Mouse (Mus musculus): ENCODE results near the gene Tmem87b. TPM values are rescaled to one million over a fixed set of nuclear protein-coding genes. Genes with fewer than 3 reads are reported as not detected.

Tmem87b gene
- polyA plus RNA-seq, 1 experiment from 2014 or later, result 35.1 TPM

DNA sequence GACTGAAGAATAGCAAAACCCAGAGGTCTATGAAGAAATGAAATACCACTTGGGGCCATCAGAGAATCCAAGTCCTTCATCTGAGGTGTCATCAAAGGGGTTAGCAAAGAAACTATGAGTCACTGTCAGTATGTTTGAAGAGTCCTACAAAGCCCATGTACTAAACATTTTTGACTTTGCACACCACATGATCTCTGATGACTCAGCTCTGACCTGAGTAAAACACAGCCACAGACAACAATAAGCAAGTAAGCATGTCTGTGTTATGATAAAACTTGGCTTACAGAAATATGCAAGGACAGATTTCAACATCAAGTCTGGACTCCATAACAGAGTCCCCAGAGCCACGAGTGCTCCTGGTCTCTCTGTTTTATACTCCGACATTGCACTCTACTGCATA, 15.1 kb downstream of the Tmem87b start:
- ATAC-seq, result no peak
- WGBS, result 87% methylated on average over 2 of the region's 2 CpGs

GRCm38 (mm10) chr2:128833435-128833834, 15.5 kb downstream of the Tmem87b start:
- Histone ChIP-seq H3K36me3 (ENCODE audit: control insufficient read depth, insufficient read depth, low read length) (peaks cover 50% of the 10 kb centered on the region), H3K9me3 (ENCODE audit: control insufficient read depth, low read length) (no peaks in the 10 kb centered on the region), H3K4me1 (ENCODE audit: control insufficient read depth, insufficient read depth, low read depth, low read length) (no peaks in the 10 kb centered on the region), H3K27ac (ENCODE audit: low read depth, low read length) (no peak overlapping the region), H3K9ac (ENCODE audit: low read depth, low read length) (no peak overlapping the region), H3K4me2 (ENCODE audit: low read length) (no peak overlapping the region), H3K27me3 (replicated peaks; ENCODE audit: control insufficient read depth, insufficient read depth, low read length) (no peaks in the 10 kb centered on the region), H3K4me3 (ENCODE audit: low read length) (no peak overlapping the region)
- 95% methylated on average over 2 of the region's 2 CpGs for WGBS
- ATAC-seq, result no peak

More for the DNA sequence above, 15.1 kb downstream of the Tmem87b start:
- H3K4me3 ChIP-seq (ENCODE audit: low read length), result no peak overlapping the region
- peaks cover 50% of the 10 kb centered on the region for H3K36me3 ChIP-seq (ENCODE audit: control insufficient read depth, insufficient read depth, low read length)
- no peak overlapping the region for H3K9ac ChIP-seq (ENCODE audit: low read depth, low read length)
- no peaks in the 10 kb centered on the region for H3K27me3 ChIP-seq (replicated peaks; ENCODE audit: control insufficient read depth, insufficient read depth, low read length)
- no peaks in the 10 kb centered on the region for H3K4me1 ChIP-seq (ENCODE audit: control insufficient read depth, insufficient read depth, low read depth, low read length)
- H3K9me3 ChIP-seq (ENCODE audit: control insufficient read depth, low read length), result no peaks in the 10 kb centered on the region
- H3K4me2 ChIP-seq (ENCODE audit: low read length), result no peak overlapping the region
- no peak overlapping the region for H3K27ac ChIP-seq (ENCODE audit: low read depth, low read length)

DNA sequence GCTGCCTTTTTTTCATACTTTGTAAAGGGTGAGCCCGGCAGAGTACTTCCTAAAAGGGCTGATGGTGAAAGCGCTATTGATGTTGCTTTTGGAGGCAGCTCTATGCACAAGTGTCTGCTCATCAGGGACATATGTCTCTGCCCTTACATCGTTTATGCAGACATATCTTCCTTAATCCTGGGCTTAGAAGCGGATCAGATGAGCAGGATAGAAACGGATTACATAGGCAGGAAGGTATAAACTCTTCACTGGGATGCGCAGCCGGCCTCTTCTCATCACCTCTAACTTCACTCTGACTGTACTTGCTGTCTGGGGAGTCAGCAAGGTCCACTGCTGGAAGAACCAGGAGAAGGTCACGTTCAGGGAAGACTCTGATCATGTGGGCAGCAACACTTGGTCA, 19.6 kb downstream of the Tmem87b start:
- Histone ChIP-seq H3K36me3 (ENCODE audit: control insufficient read depth, insufficient read depth, low read length) (peaks cover 40% of the 10 kb centered on the region), H3K4me2 (ENCODE audit: low read length) (no peak overlapping the region), H3K4me1 (ENCODE audit: control insufficient read depth, insufficient read depth, low read depth, low read length) (no peaks in the 10 kb centered on the region), H3K27me3 (replicated peaks; ENCODE audit: control insufficient read depth, insufficient read depth, low read length) (no peaks in the 10 kb centered on the region), H3K4me3 (ENCODE audit: low read length) (no peak overlapping the region), H3K9me3 (ENCODE audit: control insufficient read depth, low read length) (no peaks in the 10 kb centered on the region), H3K27ac (ENCODE audit: low read depth, low read length) (no peak overlapping the region), H3K9ac (ENCODE audit: low read depth, low read length) (no peak overlapping the region)
- 95% methylated on average over 8 of the region's 8 CpGs for WGBS
- ATAC-seq, result no peak

- WGBS, result 93% methylated on average over 3 of the region's 3 CpGs
- peaks cover 36% of the 10 kb centered on the region for H3K36me3 ChIP-seq (ENCODE audit: control insufficient read depth, insufficient read depth, low read length)
Measured at GRCm38 (mm10) chr2:128838611-128839010, 20.7 kb downstream of the Tmem87b start.

DNA sequence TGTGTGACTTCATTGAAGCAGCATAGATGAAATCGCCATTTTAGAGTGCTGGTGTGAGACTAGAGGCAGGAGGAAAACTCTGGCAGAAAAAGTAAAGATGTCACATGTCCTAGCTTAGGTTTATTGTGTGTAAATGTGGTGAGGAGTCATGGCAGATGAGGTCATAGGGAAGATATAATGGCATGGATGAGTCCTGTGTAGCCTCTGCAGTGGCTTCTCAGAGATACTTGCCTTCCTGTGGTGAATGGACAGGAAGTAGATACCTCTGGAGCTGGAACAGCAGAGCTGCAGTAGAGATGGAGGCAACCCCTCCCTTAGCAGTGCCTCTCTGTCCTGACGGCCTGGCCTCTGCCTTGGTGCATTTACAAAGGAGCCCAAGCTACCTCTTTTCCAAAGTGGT, 21.6 kb downstream of the Tmem87b start:
- Histone ChIP-seq H3K36me3 (ENCODE audit: control insufficient read depth, insufficient read depth, low read length) (peaks cover 28% of the 10 kb centered on the region), H3K4me2 (ENCODE audit: low read length) (no peak overlapping the region), H3K4me3 (ENCODE audit: low read length) (no peak overlapping the region), H3K9me3 (ENCODE audit: control insufficient read depth, low read length) (no peaks in the 10 kb centered on the region), H3K9ac (ENCODE audit: low read depth, low read length) (no peak overlapping the region), H3K4me1 (ENCODE audit: control insufficient read depth, insufficient read depth, low read depth, low read length) (no peaks in the 10 kb centered on the region), H3K27ac (ENCODE audit: low read depth, low read length) (no peak overlapping the region), H3K27me3 (replicated peaks; ENCODE audit: control insufficient read depth, insufficient read depth, low read length) (no peaks in the 10 kb centered on the region)
- ATAC-seq, result no peak
- WGBS, result 92% methylated on average over 2 of the region's 2 CpGs

More at GRCm38 (mm10) chr2:128838611-128839010, 20.7 kb downstream of the Tmem87b start:
- Histone ChIP-seq H3K4me3 (ENCODE audit: low read length) (no peak overlapping the region), H3K4me1 (ENCODE audit: control insufficient read depth, insufficient read depth, low read depth, low read length) (no peaks in the 10 kb centered on the region), H3K9me3 (ENCODE audit: control insufficient read depth, low read length) (no peaks in the 10 kb centered on the region), H3K27ac (ENCODE audit: low read depth, low read length) (no peak overlapping the region), H3K4me2 (ENCODE audit: low read length) (no peak overlapping the region), H3K27me3 (replicated peaks; ENCODE audit: control insufficient read depth, insufficient read depth, low read length) (no peaks in the 10 kb centered on the region), H3K9ac (ENCODE audit: low read depth, low read length) (no peak overlapping the region)
- no peak for ATAC-seq

GRCm38 (mm10) chr2:128842437-128842836, 24.5 kb downstream of the Tmem87b start:
- H3K9ac ChIP-seq (ENCODE audit: low read depth, low read length), result no peak overlapping the region
- no peak overlapping the region for H3K4me3 ChIP-seq (ENCODE audit: low read length)
- no peaks in the 10 kb centered on the region for H3K4me1 ChIP-seq (ENCODE audit: control insufficient read depth, insufficient read depth, low read depth, low read length)
- WGBS, result 91% methylated on average over 8 of the region's 8 CpGs
- no peak for ATAC-seq
- H3K27ac ChIP-seq (ENCODE audit: low read depth, low read length), result no peak overlapping the region
- H3K27me3 ChIP-seq (replicated peaks; ENCODE audit: control insufficient read depth, insufficient read depth, low read length), result no peaks in the 10 kb centered on the region
- no peak overlapping the region for H3K4me2 ChIP-seq (ENCODE audit: low read length)
- peaks cover 20% of the 10 kb centered on the region for H3K36me3 ChIP-seq (ENCODE audit: control insufficient read depth, insufficient read depth, low read length)
- H3K9me3 ChIP-seq (ENCODE audit: control insufficient read depth, low read length), result no peaks in the 10 kb centered on the region

GRCm38 (mm10) chr2:128850036-128850435, 32.1 kb downstream of the Tmem87b start:
- Histone ChIP-seq H3K4me2 (ENCODE audit: low read length) (no peak overlapping the region), H3K4me3 (ENCODE audit: low read length) (no peak overlapping the region), H3K27me3 (replicated peaks; ENCODE audit: control insufficient read depth, insufficient read depth, low read length) (no peaks in the 10 kb centered on the region), H3K27ac (ENCODE audit: low read depth, low read length) (no peak overlapping the region), H3K36me3 (ENCODE audit: control insufficient read depth, insufficient read depth, low read length) (peaks cover 26% of the 10 kb centered on the region), H3K9ac (ENCODE audit: low read depth, low read length) (no peak overlapping the region), H3K9me3 (ENCODE audit: control insufficient read depth, low read length) (no peaks in the 10 kb centered on the region), H3K4me1 (ENCODE audit: control insufficient read depth, insufficient read depth, low read depth, low read length) (no peaks in the 10 kb centered on the region)
- WGBS, result 82% methylated on average over 2 of the region's 2 CpGs
- ATAC-seq, result no peak

- H3K27me3 ChIP-seq (replicated peaks; ENCODE audit: control insufficient read depth, insufficient read depth, low read length), result no peaks in the 10 kb centered on the region
- H3K9me3 ChIP-seq (ENCODE audit: control insufficient read depth, low read length), result 0 out of 2 replicates have a peak, but pooled peaks cover 2% of the 10 kb centered on the region
- H3K9ac ChIP-seq (ENCODE audit: low read depth, low read length), result no peak overlapping the region
- no peak overlapping the region for H3K4me2 ChIP-seq (ENCODE audit: low read length)
- no peaks in the 10 kb centered on the region for H3K4me1 ChIP-seq (ENCODE audit: control insufficient read depth, insufficient read depth, low read depth, low read length)
- H3K36me3 ChIP-seq (ENCODE audit: control insufficient read depth, insufficient read depth, low read length), result peaks cover 7% of the 10 kb centered on the region
- no peak for ATAC-seq
- H3K4me3 ChIP-seq (ENCODE audit: low read length), result no peak overlapping the region
- WGBS, result 100% methylated on average over 1 of the region's 1 CpGs
- H3K27ac ChIP-seq (ENCODE audit: low read depth, low read length), result no peak overlapping the region
Measured at GRCm38 (mm10) chr2:128856673-128857072, 38.8 kb downstream of the Tmem87b start.

DNA sequence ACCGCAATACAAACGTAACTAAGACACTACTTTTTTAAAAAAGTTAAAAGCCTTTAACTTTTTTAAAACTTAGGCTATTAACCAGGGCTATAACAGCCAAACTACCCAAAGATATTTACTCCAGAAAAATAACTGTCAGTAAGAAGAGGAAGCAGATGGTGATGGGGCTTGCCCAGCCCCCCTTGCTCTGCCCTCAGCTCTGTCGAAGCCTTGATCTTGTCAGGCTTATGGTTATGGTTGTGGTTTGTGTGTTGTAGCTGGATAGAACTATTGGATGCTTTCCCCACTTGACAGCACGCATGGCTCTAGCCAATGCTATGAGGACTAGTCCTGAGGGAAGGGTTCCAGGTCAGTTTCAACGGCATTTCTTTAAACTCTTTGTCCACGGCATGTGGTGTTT, 41.0 kb downstream of the Tmem87b start:
- Histone ChIP-seq H3K4me1 (ENCODE audit: control insufficient read depth, insufficient read depth, low read depth, low read length) (peaks cover 5% of the 10 kb centered on the region), H3K9ac (ENCODE audit: low read depth, low read length) (no peak overlapping the region), H3K9me3 (ENCODE audit: control insufficient read depth, low read length) (0 out of 2 replicates have a peak, but pooled peaks cover 2% of the 10 kb centered on the region), H3K4me3 (ENCODE audit: low read length) (no peak overlapping the region), H3K36me3 (ENCODE audit: control insufficient read depth, insufficient read depth, low read length) (no peaks in the 10 kb centered on the region), H3K4me2 (ENCODE audit: low read length) (no peak overlapping the region), H3K27ac (ENCODE audit: low read depth, low read length) (no peak overlapping the region), H3K27me3 (replicated peaks; ENCODE audit: control insufficient read depth, insufficient read depth, low read length) (0 out of 2 replicates have a peak, but pooled peaks cover 3% of the 10 kb centered on the region)
- 94% methylated on average over 6 of the region's 6 CpGs for WGBS
- no peak for ATAC-seq

- Histone ChIP-seq H3K27me3 (replicated peaks; ENCODE audit: control insufficient read depth, insufficient read depth, low read length) (peaks cover 6% of the 10 kb centered on the region; the same call in 1 of the 2 replicates), H3K4me1 (ENCODE audit: control insufficient read depth, insufficient read depth, low read depth, low read length) (peaks cover 7% of the 10 kb centered on the region), H3K4me2 (ENCODE audit: low read length) (no peak overlapping the region), H3K27ac (ENCODE audit: low read depth, low read length) (no peak overlapping the region), H3K9ac (ENCODE audit: low read depth, low read length) (no peak overlapping the region), H3K4me3 (ENCODE audit: low read length) (no peak overlapping the region), H3K9me3 (ENCODE audit: control insufficient read depth, low read length) (0 out of 2 replicates have a peak, but pooled peaks cover 2% of the 10 kb centered on the region), H3K36me3 (ENCODE audit: control insufficient read depth, insufficient read depth, low read length) (no peaks in the 10 kb centered on the region)
- no peak for ATAC-seq
- 61% methylated on average over 3 of the region's 3 CpGs for WGBS
Measured at GRCm38 (mm10) chr2:128859861-128860260, 41.9 kb downstream of the Tmem87b start.
